Mouse (Mus musculus): ENCODE measurements around the gene Bhmt2. TPM values are rescaled to one million over a fixed set of nuclear protein-coding genes. Genes with fewer than 3 reads are reported as not detected.

Gene Bhmt2
- total and polyA plus RNA-seq, 3 experiments, result not detected

- ATAC-seq (ENCODE audit: extremely low read depth, insufficient number of reproducible peaks, low FRiP score, poor library complexity, severe bottlenecking), result no peak
- H3K36me3 ChIP-seq (replicated peaks), result no peaks in the 10 kb centered on the region
- DNase-seq (ENCODE audit: low spot score), result no peak
Measured at GRCm38 (mm10) chr13:93690821-93691220, 16.7 kb upstream of the Bhmt2 start.

DNA sequence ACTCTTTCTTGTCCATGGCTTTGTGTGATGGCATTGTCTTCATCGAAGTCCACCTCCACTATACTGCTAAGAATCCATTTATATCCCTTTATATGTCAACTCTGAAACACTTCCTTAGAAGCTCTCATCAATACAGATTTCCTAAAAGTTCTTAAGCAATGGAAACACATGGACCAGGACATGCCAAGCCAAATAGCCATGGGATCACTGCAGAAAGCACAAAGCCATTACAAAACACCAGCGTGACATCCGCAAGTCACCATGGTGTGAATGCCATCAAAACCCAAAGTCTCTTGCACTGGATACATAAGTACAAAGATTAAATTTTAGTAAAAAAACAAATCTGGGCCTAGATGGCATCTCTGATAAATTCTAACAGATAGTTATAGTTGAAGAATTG is 15.5 kb upstream of the Bhmt2 start:
- Histone ChIP-seq H3K4me3 (ENCODE audit: low read depth, low read length) (no peak overlapping the region), H3K9me3 (replicated peaks) (no peaks in the 10 kb centered on the region), H3K4me1 (ENCODE audit: insufficient read depth, low read depth, low read length) (no peaks in the 10 kb centered on the region), H3K27me3 (ENCODE audit: insufficient read depth, low read length) (0 out of 2 replicates have a peak, but pooled peaks cover 2% of the 10 kb centered on the region), H3K36me3 (replicated peaks) (no peaks in the 10 kb centered on the region)
- ATAC-seq (ENCODE audit: extremely low read depth, insufficient number of reproducible peaks, low FRiP score, poor library complexity, severe bottlenecking) (no peak), DNase-seq (ENCODE audit: low spot score) (no peak)
- TF ChIP-seq TAL1 (conservative IDR thresholded peaks at IDR 0.05; ENCODE audit: low read depth, low read length) (no peak), GATA2 (IDR thresholded peaks at IDR 0.05; ENCODE audit: borderline replicate concordance, low read depth, low read length) (no peak), CTCF (IDR thresholded peaks at IDR 0.05; ENCODE audit: low read depth, low read length) (no peak)

More at GRCm38 (mm10) chr13:93690821-93691220, 16.7 kb upstream of the Bhmt2 start:
- Histone ChIP-seq H3K27me3 (ENCODE audit: insufficient read depth, low read length) (0 out of 2 replicates have a peak, but pooled peaks cover 2% of the 10 kb centered on the region), H3K9me3 (replicated peaks) (no peaks in the 10 kb centered on the region), H3K4me1 (ENCODE audit: insufficient read depth, low read depth, low read length) (no peaks in the 10 kb centered on the region), H3K4me3 (ENCODE audit: low read depth, low read length) (no peak overlapping the region)
- TF ChIP-seq TAL1 (conservative IDR thresholded peaks at IDR 0.05; ENCODE audit: low read depth, low read length) (no peak), POLR2AphosphoS5 (IDR thresholded peaks at IDR 0.05; ENCODE audit: insufficient replicate concordance, low read depth, low read length) (no peak), GATA2 (IDR thresholded peaks at IDR 0.05; ENCODE audit: borderline replicate concordance, low read depth, low read length) (no peak), GATA1 (IDR thresholded peaks at IDR 0.05; ENCODE audit: borderline replicate concordance, low read length) (no peak), CTCF (IDR thresholded peaks at IDR 0.05; ENCODE audit: low read depth, low read length) (no peak)

- TF ChIP-seq POLR2AphosphoS5 (IDR thresholded peaks at IDR 0.05; ENCODE audit: insufficient replicate concordance, low read depth, low read length) (no peak), TAL1 (conservative IDR thresholded peaks at IDR 0.05; ENCODE audit: low read depth, low read length) (no peak)
- ATAC-seq (ENCODE audit: extremely low read depth, insufficient number of reproducible peaks, low FRiP score, poor library complexity, severe bottlenecking), result no peak
Measured at GRCm38 (mm10) chr13:93687321-93687720, 13.2 kb upstream of the Bhmt2 start.

DNA sequence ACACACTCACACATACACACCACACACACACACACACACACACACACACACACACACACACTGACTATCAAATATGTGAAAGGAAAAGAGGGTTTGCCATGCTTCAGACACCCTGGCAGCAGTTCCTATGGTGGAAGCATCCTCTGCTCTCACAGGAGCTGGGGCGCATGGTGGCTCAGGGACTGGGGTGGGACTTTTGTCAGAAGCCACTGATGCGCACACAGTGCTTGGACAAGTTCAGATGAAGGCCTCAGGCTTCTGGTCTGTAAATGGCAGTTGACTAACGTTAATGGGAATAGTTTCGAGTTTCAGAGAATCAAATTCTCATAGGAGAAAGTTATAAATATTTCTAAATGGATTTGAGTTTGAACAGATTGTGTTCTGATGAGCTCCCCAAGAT is 11.1 kb upstream of the Bhmt2 start:
- 0 out of 2 replicates have a peak, but pooled peaks cover 2% of the 10 kb centered on the region for H3K27me3 ChIP-seq (ENCODE audit: insufficient read depth, low read length)
- ATAC-seq (ENCODE audit: extremely low read depth, insufficient number of reproducible peaks, low FRiP score, poor library complexity, severe bottlenecking) (no peak), DNase-seq (ENCODE audit: low spot score) (no peak)
- H3K9me3 ChIP-seq (replicated peaks), result no peaks in the 10 kb centered on the region
- no peak for TF ChIP-seq GATA1 (IDR thresholded peaks at IDR 0.05; ENCODE audit: borderline replicate concordance, low read length)
- no peak for TF ChIP-seq TAL1 (conservative IDR thresholded peaks at IDR 0.05; ENCODE audit: low read depth, low read length)
- TF ChIP-seq POLR2AphosphoS5 (IDR thresholded peaks at IDR 0.05; ENCODE audit: insufficient replicate concordance, low read depth, low read length), result no peak
- TF ChIP-seq GATA2 (IDR thresholded peaks at IDR 0.05; ENCODE audit: borderline replicate concordance, low read depth, low read length), result no peak
- TF ChIP-seq CTCF (IDR thresholded peaks at IDR 0.05; ENCODE audit: low read depth, low read length), result no peak
- H3K36me3 ChIP-seq (replicated peaks), result no peaks in the 10 kb centered on the region
- no peak overlapping the region for H3K4me3 ChIP-seq (ENCODE audit: low read depth, low read length)
- H3K4me1 ChIP-seq (ENCODE audit: insufficient read depth, low read depth, low read length), result no peaks in the 10 kb centered on the region

More at GRCm38 (mm10) chr13:93687321-93687720, 13.2 kb upstream of the Bhmt2 start:
- Histone ChIP-seq H3K4me3 (ENCODE audit: low read depth, low read length) (no peak overlapping the region), H3K9me3 (replicated peaks) (no peaks in the 10 kb centered on the region), H3K36me3 (replicated peaks) (no peaks in the 10 kb centered on the region), H3K27me3 (ENCODE audit: insufficient read depth, low read length) (0 out of 2 replicates have a peak, but pooled peaks cover 2% of the 10 kb centered on the region), H3K4me1 (ENCODE audit: insufficient read depth, low read depth, low read length) (no peaks in the 10 kb centered on the region)
- DNase-seq (ENCODE audit: low spot score), result no peak

GRCm38 (mm10) chr13:93683336-93683735 is 9.2 kb upstream of the Bhmt2 start:
- no peak for ATAC-seq (ENCODE audit: extremely low read depth, insufficient number of reproducible peaks, low FRiP score, poor library complexity, severe bottlenecking)

DNA sequence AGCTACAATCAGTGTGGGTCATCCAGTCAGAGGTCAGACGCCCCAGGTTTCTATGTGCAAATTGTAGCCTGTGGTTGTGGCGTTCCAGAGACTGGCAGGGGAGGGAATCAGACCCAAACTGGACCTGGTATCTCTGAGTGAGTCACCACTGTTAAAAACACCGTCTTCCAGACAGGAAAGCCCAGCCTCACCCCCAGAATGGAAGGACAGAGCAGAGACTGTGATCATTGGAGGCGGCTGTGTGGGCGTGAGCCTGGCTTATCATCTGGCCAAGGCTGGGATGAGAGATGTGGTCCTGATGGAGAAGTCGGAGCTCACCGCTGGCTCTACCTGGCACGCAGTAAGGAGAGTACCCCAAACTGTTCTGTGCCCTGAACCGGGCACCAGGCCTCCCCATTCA is 2.8 kb upstream of the Bhmt2 start:
- no peak for TF ChIP-seq TAL1 (conservative IDR thresholded peaks at IDR 0.05; ENCODE audit: low read depth, low read length)
- no peak for TF ChIP-seq GATA1 (IDR thresholded peaks at IDR 0.05; ENCODE audit: borderline replicate concordance, low read length)
- TF ChIP-seq GATA2 (IDR thresholded peaks at IDR 0.05; ENCODE audit: borderline replicate concordance, low read depth, low read length), result no peak
- TF ChIP-seq POLR2AphosphoS5 (IDR thresholded peaks at IDR 0.05; ENCODE audit: insufficient replicate concordance, low read depth, low read length), result no peak
- TF ChIP-seq CTCF (IDR thresholded peaks at IDR 0.05; ENCODE audit: low read depth, low read length), result no peak
- Histone ChIP-seq H3K4me1 (ENCODE audit: insufficient read depth, low read depth, low read length) (no peaks in the 10 kb centered on the region), H3K36me3 (replicated peaks) (no peaks in the 10 kb centered on the region), H3K4me3 (ENCODE audit: low read depth, low read length) (no peak overlapping the region), H3K9me3 (replicated peaks) (no peaks in the 10 kb centered on the region), H3K27me3 (ENCODE audit: insufficient read depth, low read length) (peaks cover 8% of the 10 kb centered on the region)
- ATAC-seq (ENCODE audit: extremely low read depth, insufficient number of reproducible peaks, low FRiP score, poor library complexity, severe bottlenecking), result no peak
- no peak for DNase-seq (ENCODE audit: low spot score)

More at GRCm38 (mm10) chr13:93683336-93683735, 9.2 kb upstream of the Bhmt2 start:
- no peaks in the 10 kb centered on the region for H3K36me3 ChIP-seq (replicated peaks)
- DNase-seq (ENCODE audit: low spot score), result no peak
- no peaks in the 10 kb centered on the region for H3K4me1 ChIP-seq (ENCODE audit: insufficient read depth, low read depth, low read length)
- no peaks in the 10 kb centered on the region for H3K9me3 ChIP-seq (replicated peaks)
- H3K4me3 ChIP-seq (ENCODE audit: low read depth, low read length), result no peak overlapping the region
- TF ChIP-seq CTCF (IDR thresholded peaks at IDR 0.05; ENCODE audit: low read depth, low read length), result no peak
- no peak for TF ChIP-seq POLR2AphosphoS5 (IDR thresholded peaks at IDR 0.05; ENCODE audit: insufficient replicate concordance, low read depth, low read length)
- TF ChIP-seq TAL1 (conservative IDR thresholded peaks at IDR 0.05; ENCODE audit: low read depth, low read length), result no peak
- no peak for TF ChIP-seq GATA1 (IDR thresholded peaks at IDR 0.05; ENCODE audit: borderline replicate concordance, low read length)
- no peak for TF ChIP-seq GATA2 (IDR thresholded peaks at IDR 0.05; ENCODE audit: borderline replicate concordance, low read depth, low read length)
- 0 out of 2 replicates have a peak, but pooled peaks cover 2% of the 10 kb centered on the region for H3K27me3 ChIP-seq (ENCODE audit: insufficient read depth, low read length)

All from G1E (cell line).